Mouse (Mus musculus) kidney, embryonic 16.5 days (tissue): ENCODE measurements at regions not wholly inside any gene's neighbourhood (a gene's known extent, or its start where the extent isn't known, plus 50 kb on each side); places are given as distances from the start of the nearest gene placed in this dataset.

ENCODE experiments used
- ATAC-seq: fragments of 200-750 bp; cut with Nextera tagmentation; 2 replicates; pipeline ENCODE4 v1.8.0; 2017; ENCODE audit warnings: moderate TSS enrichment; ENCODE audit not compliant: low FRiP score, low TSS enrichment
- H3K27ac ChIP-seq: fragments of 300-500 bp; sonication (generic); 2 replicates; pipeline ENCODE4 v1.5.1; 2014; ENCODE audit warnings: low read length
- H3K27me3 ChIP-seq: fragments of 300-500 bp; sonication (generic); 2 replicates; pipeline ENCODE4 v1.6.1; 2014; ENCODE audit warnings: low read length, control low read depth, mixed read lengths; ENCODE audit not compliant: insufficient read depth
- H3K36me3 ChIP-seq: fragments of 300-500 bp; sonication (generic); 2 replicates; pipeline ENCODE4 v1.6.1; 2014; ENCODE audit warnings: low read length, control low read depth, mixed read lengths; ENCODE audit not compliant: insufficient read depth
- H3K4me1 ChIP-seq: fragments of 300-500 bp; sonication (generic); 2 replicates; pipeline ENCODE4 v1.6.1; 2014; ENCODE audit warnings: low read length, control low read depth, mixed read lengths; ENCODE audit not compliant: insufficient read depth
- H3K4me2 ChIP-seq: fragments of 300-500 bp; sonication (generic); replicated peaks from 2 replicates; pipeline ENCODE4 v1.6.1; 2014; ENCODE audit warnings: low read depth, low read length
- H3K4me3 ChIP-seq: fragments of 300-500 bp; sonication (generic); 2 replicates; pipeline ENCODE4 v1.5.1; 2014; ENCODE audit warnings: mild to moderate bottlenecking, low read length
- H3K9ac ChIP-seq: fragments of 300-500 bp; sonication (generic); replicated peaks from 2 replicates; pipeline ENCODE4 v1.6.1; 2014; ENCODE audit warnings: low read length
- H3K9me3 ChIP-seq: fragments of 300-500 bp; sonication (generic); 2 replicates; pipeline ENCODE4 v1.6.1; 2016; ENCODE audit warnings: low read length, control low read depth
- WGBS: fragments of 180-500 bp; shearing (Covaris S2); extraction: QIAGEN DNeasy Blood & Tissue Kit; methylation state at CpG from one replicate; pipeline ENCODE4 v1.1.7; 2014; 5-methylcytosine and 5-hydroxymethylcytosine counted together

DNA sequence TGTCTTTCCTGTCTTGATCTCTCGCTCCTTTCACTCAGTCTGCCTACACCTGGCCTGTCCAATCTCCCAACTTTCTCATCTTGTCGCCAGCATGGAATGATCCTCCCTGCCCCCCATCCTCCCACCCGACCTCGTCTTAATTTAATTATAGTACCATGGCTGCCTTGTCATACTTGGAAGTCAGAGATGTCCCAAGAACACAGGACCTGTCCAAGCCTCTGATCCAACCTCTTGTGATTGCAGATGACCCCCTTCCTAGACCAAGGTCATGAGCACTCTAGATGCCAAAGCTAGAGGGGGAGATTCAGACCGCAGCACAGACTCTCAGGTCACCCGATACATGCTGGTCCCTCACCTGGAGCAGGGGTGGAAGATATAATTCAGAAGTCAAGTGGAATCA, 232.3 kb downstream of the Prex1 start:
- Histone ChIP-seq H3K4me3 (no peak overlapping the region), H3K9me3 (no peaks in the 10 kb centered on the region), H3K36me3 (no peaks in the 10 kb centered on the region), H3K4me2 (no peak overlapping the region), H3K27ac (no peak overlapping the region), H3K4me1 (peaks cover 24% of the 10 kb centered on the region), H3K27me3 (no peaks in the 10 kb centered on the region), H3K9ac (no peak overlapping the region)
- 68% methylated on average over 6 of the region's 6 CpGs for WGBS
- no peak for ATAC-seq

DNA sequence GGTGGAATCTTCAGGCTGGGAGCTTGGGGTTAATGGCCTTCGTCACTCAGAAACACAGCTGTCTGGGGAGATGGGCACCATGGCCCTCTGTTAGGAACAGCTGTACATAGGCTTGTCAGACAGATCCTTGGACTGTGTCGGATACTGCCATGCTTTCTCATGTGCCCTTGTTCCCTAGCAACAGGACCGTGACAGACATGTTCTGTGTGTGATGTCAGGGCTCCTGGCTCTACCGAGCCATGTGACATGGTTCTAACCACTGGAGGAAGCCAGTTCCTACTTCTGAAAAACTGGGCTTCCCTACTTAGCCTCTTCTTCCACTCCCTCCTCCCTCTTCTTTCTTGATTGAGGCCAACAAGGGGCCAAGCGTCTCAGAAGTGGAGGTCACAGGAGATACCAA, 232.7 kb downstream of the Prex1 start:
- Histone ChIP-seq H3K27me3 (no peaks in the 10 kb centered on the region), H3K27ac (no peak overlapping the region), H3K9me3 (no peaks in the 10 kb centered on the region), H3K9ac (no peak overlapping the region), H3K36me3 (no peaks in the 10 kb centered on the region), H3K4me1 (peaks cover 20% of the 10 kb centered on the region), H3K4me2 (no peak overlapping the region), H3K4me3 (no peak overlapping the region)
- ATAC-seq = no peak
- 63% methylated on average over 5 of the region's 5 CpGs for WGBS

DNA sequence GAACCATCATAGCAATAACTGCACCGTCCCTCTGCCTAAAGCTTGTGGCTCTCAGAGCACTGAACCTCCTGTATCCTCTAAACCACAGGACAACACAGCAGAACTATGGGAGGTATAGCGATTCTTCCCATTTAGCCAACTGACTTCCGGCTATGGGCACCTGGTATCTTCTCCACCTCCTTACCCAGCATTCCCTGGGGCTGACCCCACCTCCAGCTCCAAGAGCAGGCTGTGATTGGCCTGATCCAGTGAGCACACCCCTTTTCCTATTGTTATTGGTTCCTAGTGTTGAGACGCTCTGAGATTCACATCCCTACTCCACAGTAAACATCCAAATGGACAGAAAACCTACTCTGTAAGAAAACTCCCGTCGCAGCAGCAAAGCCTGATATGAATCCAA, 236.7 kb downstream of the Prex1 start:
- Histone ChIP-seq H3K9ac (no peak overlapping the region), H3K4me1 (0 out of 2 replicates have a peak, but pooled peaks cover 3% of the 10 kb centered on the region), H3K27me3 (no peaks in the 10 kb centered on the region), H3K9me3 (no peaks in the 10 kb centered on the region), H3K36me3 (no peaks in the 10 kb centered on the region), H3K27ac (no peak overlapping the region), H3K4me2 (no peak overlapping the region), H3K4me3 (no peak overlapping the region)
- ATAC-seq = no peak
- 88% methylated on average over 6 of the region's 6 CpGs for WGBS

DNA sequence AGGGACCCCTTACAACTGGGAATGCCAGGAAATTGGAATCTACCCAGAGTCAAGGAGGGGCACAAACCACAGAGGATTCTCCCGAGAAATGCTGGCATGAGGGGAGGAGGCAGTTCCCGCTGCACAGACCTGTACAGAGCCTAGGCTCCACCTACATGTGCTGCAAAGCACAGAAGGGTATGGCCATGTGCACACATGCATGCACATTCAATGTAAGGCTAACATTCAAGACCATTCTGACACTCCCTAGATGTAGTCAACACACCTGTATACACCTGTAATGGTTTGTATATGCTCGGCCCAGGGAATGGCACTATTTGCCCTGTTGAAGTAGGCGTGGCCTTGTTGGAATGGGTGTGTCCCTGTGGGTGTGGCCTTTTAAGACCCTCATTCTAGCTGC, 238.0 kb downstream of the Prex1 start:
- H3K9ac ChIP-seq = no peak overlapping the region
- H3K4me2 ChIP-seq = no peak overlapping the region
- no peaks in the 10 kb centered on the region for H3K9me3 ChIP-seq
- H3K36me3 ChIP-seq = no peaks in the 10 kb centered on the region
- no peak overlapping the region for H3K4me3 ChIP-seq
- peak; percentile 59; the same call in 1 of the 2 replicates for ATAC-seq
- peaks cover 3% of the 10 kb centered on the region; the same call in 1 of the 2 replicates for H3K4me1 ChIP-seq
- no peak overlapping the region for H3K27ac ChIP-seq
- H3K27me3 ChIP-seq = no peaks in the 10 kb centered on the region
- 69% methylated on average over 4 of the region's 4 CpGs for WGBS

DNA sequence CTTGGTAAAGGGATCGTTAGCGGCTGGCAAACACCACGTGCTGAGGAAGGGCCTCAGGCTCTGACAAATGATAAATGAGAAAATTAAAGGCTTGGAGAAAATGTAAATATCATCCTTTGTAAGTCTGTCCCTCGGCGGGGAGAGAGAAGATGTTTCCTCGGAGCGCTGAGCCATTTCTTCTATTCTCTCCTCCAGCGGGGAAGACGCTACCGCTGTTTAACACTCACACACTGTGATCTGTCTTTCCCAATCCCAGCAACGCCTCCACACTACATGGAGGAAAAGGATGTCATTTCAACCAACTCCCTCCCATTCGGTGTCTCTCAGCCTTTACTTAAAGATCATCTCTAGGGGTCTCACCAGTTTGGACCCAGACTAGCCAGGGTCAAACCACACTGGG, 239.0 kb downstream of the Prex1 start:
- no peaks in the 10 kb centered on the region for H3K27me3 ChIP-seq
- no peak for ATAC-seq
- H3K27ac ChIP-seq = no peak overlapping the region
- H3K4me3 ChIP-seq = no peak overlapping the region
- H3K36me3 ChIP-seq = no peaks in the 10 kb centered on the region
- H3K4me1 ChIP-seq = peaks cover 3% of the 10 kb centered on the region; the same call in 1 of the 2 replicates
- no peak overlapping the region for H3K4me2 ChIP-seq
- H3K9me3 ChIP-seq = no peaks in the 10 kb centered on the region
- WGBS = 43% methylated on average over 12 of the region's 12 CpGs
- no peak overlapping the region for H3K9ac ChIP-seq

DNA sequence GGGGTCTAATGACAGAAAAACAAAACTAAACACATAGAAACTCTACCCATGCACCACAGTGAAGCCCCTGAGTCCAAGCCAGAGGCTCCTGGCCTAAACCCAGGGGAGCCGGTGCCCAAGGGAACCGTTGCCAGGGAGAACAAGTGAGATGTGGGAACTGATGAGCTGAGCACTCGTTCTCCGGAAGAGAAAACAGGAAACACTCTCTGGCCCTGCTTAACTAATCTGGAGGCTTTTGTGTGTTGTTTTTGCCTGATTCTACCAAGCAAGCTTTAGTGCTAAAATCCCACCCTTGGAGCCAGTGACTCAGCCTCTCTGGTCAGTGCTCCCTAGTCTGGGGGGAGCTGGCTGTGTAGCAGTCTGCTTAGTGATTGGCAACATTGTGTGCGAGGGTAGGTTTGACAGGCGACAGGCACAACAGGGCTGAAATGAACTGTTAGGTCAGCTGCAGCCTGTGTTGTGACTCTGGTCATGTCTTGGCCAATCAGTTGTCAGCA, 242.3 kb downstream of the Prex1 start:
- Histone ChIP-seq H3K27ac (no peak overlapping the region), H3K4me1 (peaks cover 13% of the 10 kb centered on the region), H3K9ac (no peak overlapping the region), H3K9me3 (no peaks in the 10 kb centered on the region), H3K27me3 (no peaks in the 10 kb centered on the region), H3K36me3 (no peaks in the 10 kb centered on the region), H3K4me2 (no peak overlapping the region), H3K4me3 (no peak overlapping the region)
- ATAC-seq = no peak
- WGBS = 51% methylated on average over 6 of the region's 6 CpGs

DNA sequence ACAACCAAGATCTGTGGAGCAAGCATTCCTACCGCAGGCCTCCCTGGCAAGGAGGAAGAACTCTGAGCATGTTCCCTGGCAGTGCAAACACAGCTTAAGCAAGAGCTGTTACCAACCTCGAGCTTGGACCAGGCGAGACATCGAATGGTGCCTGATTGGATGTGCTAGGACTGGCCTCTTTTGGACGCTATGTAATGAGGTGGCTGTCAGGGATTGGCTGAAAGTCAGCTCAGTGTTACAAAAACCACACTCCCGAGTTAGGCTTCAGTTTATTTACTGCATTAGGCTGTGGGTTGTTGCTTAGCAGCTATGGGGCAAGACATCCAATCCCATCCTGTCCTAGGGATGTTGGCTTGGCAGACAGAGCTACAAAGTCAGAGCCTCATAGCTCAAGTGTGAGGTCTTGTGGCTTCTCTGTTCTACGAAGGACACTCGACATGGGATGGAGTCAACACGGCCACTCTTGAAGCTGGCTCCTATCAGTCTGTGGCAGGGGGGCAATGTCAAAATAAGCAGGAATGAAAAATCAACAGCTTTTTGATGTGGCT, 244.5 kb downstream of the Prex1 start:
- Histone ChIP-seq H3K4me1 (peaks cover 10% of the 10 kb centered on the region), H3K27ac (no peak overlapping the region), H3K9ac (no peak overlapping the region), H3K9me3 (no peaks in the 10 kb centered on the region), H3K27me3 (no peaks in the 10 kb centered on the region), H3K4me2 (no peak overlapping the region), H3K36me3 (no peaks in the 10 kb centered on the region), H3K4me3 (no peak overlapping the region)
- WGBS = 84% methylated on average over 9 of the region's 9 CpGs
- ATAC-seq = no peak

DNA sequence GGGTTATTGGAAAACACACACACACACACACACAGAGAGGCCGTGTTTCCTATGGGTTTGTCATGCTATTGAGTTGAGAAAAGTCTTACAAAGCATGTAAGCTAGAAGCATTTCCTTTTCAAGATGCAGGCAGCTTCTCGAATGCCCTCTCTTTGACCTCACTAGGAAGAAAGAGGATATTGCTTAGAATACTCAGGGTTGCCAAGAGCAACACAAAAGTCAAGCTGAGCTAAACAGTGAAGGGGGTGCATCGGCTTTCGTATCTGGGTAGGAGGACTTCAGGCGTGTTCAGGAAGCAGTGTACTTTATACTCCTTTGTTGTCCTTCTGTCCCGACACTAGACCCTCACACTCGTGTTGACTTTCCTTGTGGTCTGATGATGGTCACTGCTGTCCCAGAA, 246.5 kb downstream of the Prex1 start:
- H3K4me2 ChIP-seq = no peak overlapping the region
- 27% methylated on average over 7 of the region's 7 CpGs for WGBS
- H3K4me1 ChIP-seq = peaks cover 10% of the 10 kb centered on the region
- no peaks in the 10 kb centered on the region for H3K9me3 ChIP-seq
- no peaks in the 10 kb centered on the region for H3K27me3 ChIP-seq
- peak; percentile 69 for ATAC-seq
- no peak overlapping the region for H3K27ac ChIP-seq
- no peak overlapping the region for H3K9ac ChIP-seq
- H3K36me3 ChIP-seq = no peaks in the 10 kb centered on the region
- no peak overlapping the region for H3K4me3 ChIP-seq

DNA sequence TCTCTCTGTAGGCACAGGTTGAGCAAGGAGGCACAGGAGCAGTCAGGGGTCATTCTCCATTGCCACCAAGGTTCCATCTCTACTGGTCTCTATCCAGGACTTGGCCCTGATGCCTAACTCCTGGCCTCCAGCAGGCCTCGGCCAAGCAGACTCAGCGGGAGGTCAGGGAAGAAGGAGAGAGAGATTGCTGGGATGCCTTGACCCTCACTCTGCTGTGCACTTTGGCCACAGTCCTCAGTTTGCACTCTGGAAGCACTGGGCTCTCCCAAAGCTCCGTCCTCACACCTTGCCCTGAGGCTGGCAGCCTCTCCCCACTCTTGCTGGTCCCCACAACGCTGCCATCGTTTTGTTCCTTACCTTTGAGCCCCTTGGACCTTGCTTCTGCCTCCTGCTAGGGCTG, 248.1 kb downstream of the Prex1 start:
- no peak overlapping the region for H3K27ac ChIP-seq
- 72% methylated on average over 5 of the region's 5 CpGs for WGBS
- no peak overlapping the region for H3K4me3 ChIP-seq
- peaks cover 10% of the 10 kb centered on the region for H3K4me1 ChIP-seq
- no peak for ATAC-seq
- H3K9me3 ChIP-seq = no peaks in the 10 kb centered on the region
- no peaks in the 10 kb centered on the region for H3K36me3 ChIP-seq
- H3K9ac ChIP-seq = no peak overlapping the region
- H3K4me2 ChIP-seq = no peak overlapping the region
- no peaks in the 10 kb centered on the region for H3K27me3 ChIP-seq

DNA sequence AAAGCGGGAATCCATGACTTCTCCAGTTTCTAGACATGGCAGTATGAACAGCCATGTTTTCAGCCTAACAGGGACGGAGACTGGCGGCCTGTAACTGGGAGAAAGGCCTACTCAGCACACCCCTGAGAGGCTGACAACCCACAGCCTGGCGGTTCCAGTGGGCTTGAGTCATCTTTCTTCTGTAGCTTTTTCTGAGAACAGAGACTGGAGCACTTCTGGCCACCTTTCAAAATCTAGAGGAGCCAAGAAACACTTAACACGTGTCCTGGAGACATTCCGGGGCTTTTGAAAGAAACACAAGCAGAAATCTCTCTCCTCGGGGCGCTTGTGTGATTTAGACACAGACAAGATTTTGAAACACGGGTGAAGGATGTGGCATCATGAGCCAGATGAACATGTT, 250.1 kb downstream of the Prex1 start:
- H3K27me3 ChIP-seq = no peaks in the 10 kb centered on the region
- H3K4me1 ChIP-seq = peaks cover 17% of the 10 kb centered on the region
- no peaks in the 10 kb centered on the region for H3K36me3 ChIP-seq
- H3K4me2 ChIP-seq = no peak overlapping the region
- ATAC-seq = no peak
- no peak overlapping the region for H3K4me3 ChIP-seq
- H3K9ac ChIP-seq = no peak overlapping the region
- no peak overlapping the region for H3K27ac ChIP-seq
- H3K9me3 ChIP-seq = no peaks in the 10 kb centered on the region
- WGBS = 49% methylated on average over 9 of the region's 9 CpGs
